Mouse (Mus musculus) brain, embryonic 14.5 days (tissue): Measurements from ENCODE around the gene Lrrc1.

ENCODE experiments used
- CTCF ChIP-seq: fragments of 200-500 bp; IDR thresholded peaks from 2 replicates; pipeline ENCODE4 v1.5.1; 2012; ENCODE audit warnings: inconsistent platforms, mild to moderate bottlenecking, moderate library complexity, borderline replicate concordance; ENCODE audit not compliant: insufficient read depth, insufficient read length; ENCODE audit errors: extremely low read depth
- POLR2A ChIP-seq: fragments of 200-500 bp; IDR thresholded peaks from 2 replicates; pipeline ENCODE4 v1.6.1; 2012; ENCODE audit warnings: mild to moderate bottlenecking, inconsistent platforms, borderline replicate concordance; ENCODE audit not compliant: poor library complexity, insufficient read depth, insufficient read length, severe bottlenecking; ENCODE audit errors: extremely low read depth

DNA sequence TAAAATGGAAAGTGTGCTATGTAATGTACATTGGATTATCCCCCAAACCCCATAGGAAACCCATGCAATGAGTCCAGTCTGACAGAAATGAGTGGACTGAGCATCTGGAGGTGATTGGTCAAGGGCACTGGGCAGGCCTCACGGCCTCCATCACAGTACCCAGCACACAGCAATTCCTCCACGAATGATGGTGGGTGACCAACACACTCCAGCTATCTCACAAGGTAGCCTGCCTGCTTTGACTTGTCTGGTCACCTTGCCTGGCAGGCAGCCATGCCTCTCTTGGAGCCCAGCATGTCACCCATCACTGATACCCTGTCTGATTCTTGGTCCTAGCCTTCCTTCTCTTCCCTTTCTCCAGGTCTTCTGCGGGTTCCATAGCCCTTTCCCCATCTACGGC, 128.2 kb downstream of the Lrrc1 start:
- TF ChIP-seq CTCF (no peak), POLR2A (no peak)
